Mouse (Mus musculus) E14TG2a.4 (cell line): Measurements from ENCODE around the gene Zc3h18.

ENCODE experiments used
- H3K27me3 ChIP-seq: 2 replicates; pipeline ENCODE4 v1.6.1; 2014; ENCODE audit warnings: low read length, control low read depth; ENCODE audit not compliant: insufficient read depth
- H3K36me3 ChIP-seq: 2 replicates; pipeline ENCODE4 v1.6.1; 2014; ENCODE audit warnings: low read length, control low read depth; ENCODE audit not compliant: insufficient read depth
- H3K4me1 ChIP-seq: replicated peaks from 2 replicates; pipeline ENCODE4 v1.6.1; 2014; ENCODE audit warnings: low read depth, low read length, control low read depth
- H3K4me3 ChIP-seq: replicated peaks from 2 replicates; pipeline ENCODE4 v1.5.1; 2014; ENCODE audit warnings: mild to moderate bottlenecking, low read length
- H3K9me3 ChIP-seq: 2 replicates; pipeline ENCODE4 v1.6.1; 2014; ENCODE audit warnings: low read length, control low read depth
- CTCF ChIP-seq: conservative IDR thresholded peaks from 2 replicates; pipeline ENCODE4 v1.5.1; 2014; ENCODE audit warnings: low read length
- NANOG ChIP-seq: IDR thresholded peaks from 2 replicates; pipeline ENCODE4 v1.6.1; 2014; ENCODE audit warnings: borderline replicate concordance, low read length, mixed read lengths
- POU5F1 ChIP-seq: IDR thresholded peaks from 2 replicates; pipeline ENCODE4 v1.6.1; 2014; ENCODE audit warnings: low read length, borderline replicate concordance

Zc3h18 gene

DNA sequence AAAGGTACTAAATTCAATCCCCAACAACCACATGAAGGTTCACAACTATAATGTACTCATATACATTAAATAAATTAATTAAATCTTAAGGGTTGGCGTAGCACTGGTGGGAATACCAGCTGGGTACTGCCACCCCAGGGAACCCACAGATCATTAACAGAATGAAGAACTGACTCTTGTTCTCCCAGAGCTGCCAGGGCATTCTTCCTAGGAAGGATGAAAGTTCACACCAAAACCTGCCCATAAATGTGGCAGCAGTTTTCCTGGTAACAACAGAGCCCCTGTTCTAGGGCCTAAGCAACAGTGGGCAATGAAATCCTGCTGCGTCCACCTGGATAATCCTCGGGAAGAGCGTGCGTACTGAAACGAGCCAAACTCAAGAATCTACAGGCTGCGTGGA is 65.9 kb downstream of the Zc3h18 start:
- Histone ChIP-seq H3K4me1 (peaks cover 72% of the 10 kb centered on the region), H3K27me3 (no peaks in the 10 kb centered on the region), H3K4me3 (peak overlapping the region; percentile 99), H3K9me3 (no peaks in the 10 kb centered on the region), H3K36me3 (peaks cover 36% of the 10 kb centered on the region)
- TF ChIP-seq CTCF: no peak

DNA sequence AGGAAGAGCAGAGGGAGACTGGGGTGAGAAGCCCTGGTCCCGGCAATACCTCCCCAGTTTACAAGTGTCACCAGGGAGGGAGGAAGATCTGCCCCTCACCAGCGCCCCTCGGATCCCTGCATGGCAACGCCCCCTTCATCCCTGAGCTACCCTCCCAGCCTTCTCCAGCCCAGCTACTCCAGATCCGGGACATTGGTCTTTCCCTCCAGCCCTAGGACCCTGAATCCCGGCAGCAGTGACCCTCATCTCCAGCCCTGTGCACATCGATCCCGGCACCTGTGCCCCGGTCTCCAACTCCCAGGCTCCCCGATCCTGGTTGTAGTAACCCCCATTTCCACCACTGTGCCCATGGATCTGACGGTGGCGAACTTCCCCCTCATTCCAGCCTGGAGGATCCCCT is 66.4 kb downstream of the Zc3h18 start:
- no peak for TF ChIP-seq CTCF
- TF ChIP-seq NANOG: no peak
- no peak for TF ChIP-seq POU5F1
- Histone ChIP-seq H3K36me3 (peaks cover 32% of the 10 kb centered on the region), H3K4me1 (peaks cover 68% of the 10 kb centered on the region), H3K27me3 (no peaks in the 10 kb centered on the region), H3K9me3 (no peaks in the 10 kb centered on the region), H3K4me3 (peak overlapping the region; percentile 99)

DNA sequence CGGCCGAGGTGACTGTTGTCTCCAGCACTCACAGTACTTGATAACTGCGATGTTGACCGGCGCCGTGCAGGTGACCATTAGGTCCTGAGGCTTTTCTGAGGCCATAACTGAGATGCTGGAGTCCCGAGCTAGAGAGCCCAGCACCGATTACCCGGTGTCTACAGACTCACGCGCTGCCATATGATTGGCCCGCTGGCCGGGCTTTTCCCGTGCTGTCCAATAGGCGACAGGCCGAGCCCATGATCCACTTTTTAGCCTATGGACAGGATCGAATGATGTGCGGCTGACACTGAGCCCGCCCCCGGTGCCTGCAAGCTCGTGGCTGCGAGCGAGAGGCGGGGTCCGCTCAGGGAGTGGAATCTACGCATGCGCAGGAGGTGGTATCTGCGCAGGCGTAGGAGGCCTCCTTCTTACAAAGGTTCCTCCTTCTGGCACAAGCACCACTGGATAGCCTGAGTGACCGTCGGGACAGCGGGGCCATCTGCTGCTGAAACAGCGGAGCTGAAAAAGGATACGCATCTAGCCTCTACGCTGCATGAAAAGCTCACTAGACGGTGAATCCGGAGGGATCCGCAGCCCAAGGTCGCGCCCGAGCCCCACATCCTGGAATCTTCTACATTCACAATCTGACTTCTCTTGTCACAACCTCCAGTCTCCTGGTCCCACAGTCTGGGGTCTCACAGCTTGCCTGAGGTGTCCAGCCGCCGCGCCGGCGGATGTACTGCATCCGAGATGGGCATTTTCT is 67.0 kb downstream of the Zc3h18 start, which contains the start of gene Mvd:
TSS of gene Mvd (minus strand) at position 161 of the 745 bp plus-strand sequence.
- Histone ChIP-seq H3K27me3 (peaks cover 4% of the 10 kb centered on the region; the same call in 1 of the 2 replicates), H3K4me3 (peak within 1 kb of the TSS; percentile 99), H3K4me1 (peaks cover 61% of the 10 kb centered on the region), H3K36me3 (peaks cover 25% of the 10 kb centered on the region), H3K9me3 (no peaks in the 10 kb centered on the region)
- no peak for TF ChIP-seq CTCF
- no peak for TF ChIP-seq NANOG
- TF ChIP-seq POU5F1: no peak

DNA sequence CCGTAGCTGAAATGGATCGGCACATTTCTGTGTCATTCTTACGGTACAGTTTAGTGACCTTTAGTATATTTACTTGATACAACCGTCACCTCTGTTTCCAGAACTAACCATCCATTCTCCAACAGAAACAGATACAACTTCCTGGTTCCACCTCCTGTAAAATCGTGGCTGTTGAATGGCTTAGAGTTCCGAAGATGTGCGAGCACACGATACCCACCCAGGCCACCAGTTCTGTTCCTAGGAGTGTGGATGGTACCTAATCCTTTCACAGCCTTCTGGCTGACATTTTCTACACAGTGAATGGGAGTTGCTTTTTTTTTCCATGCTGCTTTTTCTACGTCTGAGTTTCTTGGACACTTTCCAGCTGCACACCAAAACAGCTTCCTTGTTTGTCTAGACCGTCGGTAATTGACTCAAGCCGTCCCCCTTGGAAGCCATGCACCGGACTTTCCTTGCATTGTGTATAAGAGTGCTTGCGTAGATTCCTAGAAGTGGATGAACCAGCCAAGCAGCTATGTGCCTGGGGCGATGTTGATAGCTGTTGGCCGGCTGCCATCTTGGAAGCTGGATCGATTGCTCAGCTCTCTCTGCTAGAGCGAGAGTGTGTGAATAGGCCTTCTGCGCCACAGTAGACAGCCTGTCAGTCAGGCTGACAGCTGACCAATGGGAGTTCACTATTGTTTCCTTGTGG is 67.8 kb downstream of the Zc3h18 start:
- H3K4me1 ChIP-seq: peaks cover 53% of the 10 kb centered on the region
- H3K9me3 ChIP-seq: no peaks in the 10 kb centered on the region
- peak overlapping the region; percentile 99 for H3K4me3 ChIP-seq
- H3K27me3 ChIP-seq: peaks cover 9% of the 10 kb centered on the region; the same call in 1 of the 2 replicates
- TF ChIP-seq NANOG (peak; percentile 8; the same call in 1 of the 2 replicates), CTCF (no peak), POU5F1 (no peak)
- peaks cover 18% of the 10 kb centered on the region for H3K36me3 ChIP-seq

DNA sequence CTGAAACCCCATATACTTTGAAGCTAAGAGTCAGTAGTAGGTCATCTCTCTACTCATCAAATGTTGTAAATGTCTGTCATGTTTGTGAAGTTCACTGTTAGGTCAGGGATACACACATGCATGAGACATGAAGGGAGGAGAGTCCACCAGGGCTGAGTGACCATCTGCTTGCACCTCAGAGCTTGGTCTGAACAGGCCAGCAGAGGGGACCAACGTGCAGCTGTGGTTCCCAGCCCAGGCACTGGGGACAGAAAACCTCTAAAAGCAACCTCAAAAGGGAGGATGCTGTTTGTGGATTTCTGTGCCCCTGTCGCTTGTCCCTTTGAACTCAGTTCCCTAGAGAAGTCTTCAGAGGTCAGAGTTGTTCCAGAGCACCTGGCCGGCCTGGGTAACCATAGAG is 68.8 kb downstream of the Zc3h18 start:
- Histone ChIP-seq H3K9me3 (no peaks in the 10 kb centered on the region), H3K4me3 (no peak overlapping the region), H3K4me1 (peaks cover 43% of the 10 kb centered on the region), H3K36me3 (peaks cover 8% of the 10 kb centered on the region), H3K27me3 (peaks cover 9% of the 10 kb centered on the region; the same call in 1 of the 2 replicates)
- TF ChIP-seq POU5F1 (no peak), CTCF (no peak), NANOG (no peak)

DNA sequence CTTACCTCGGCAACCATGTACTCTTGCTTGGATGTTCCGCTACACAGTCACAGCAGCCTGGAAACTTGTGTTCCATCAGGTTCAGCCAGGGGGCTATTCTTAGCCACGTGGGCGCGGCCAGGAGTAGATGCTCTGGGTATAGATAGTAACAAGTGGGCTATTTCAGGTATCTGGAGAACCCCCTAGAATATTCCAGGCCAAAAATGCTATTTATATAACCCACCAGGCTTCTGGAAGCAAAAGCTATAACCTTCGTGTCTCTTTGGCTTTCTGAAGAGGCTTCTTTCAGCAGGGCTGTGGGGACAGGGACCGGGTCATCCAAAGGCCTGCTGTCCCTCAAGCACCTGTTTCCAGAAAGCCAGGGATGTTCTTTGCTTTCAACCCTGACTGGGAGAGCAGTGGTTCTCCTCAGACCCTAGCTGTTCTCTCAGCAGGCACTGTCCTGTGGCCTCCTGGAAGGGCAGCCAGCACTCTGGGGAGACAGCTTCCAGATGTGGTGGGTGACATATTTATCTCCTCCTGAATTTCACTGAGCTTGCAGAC is 74.8 kb downstream of the Zc3h18 start:
- no peak overlapping the region for H3K4me3 ChIP-seq
- no peak for TF ChIP-seq NANOG
- no peak for TF ChIP-seq POU5F1
- TF ChIP-seq CTCF: no peak
- H3K4me1 ChIP-seq: peaks cover 32% of the 10 kb centered on the region
- peaks cover 9% of the 10 kb centered on the region; the same call in 1 of the 2 replicates for H3K27me3 ChIP-seq
- no peaks in the 10 kb centered on the region for H3K9me3 ChIP-seq
- H3K36me3 ChIP-seq: peaks cover 24% of the 10 kb centered on the region

DNA sequence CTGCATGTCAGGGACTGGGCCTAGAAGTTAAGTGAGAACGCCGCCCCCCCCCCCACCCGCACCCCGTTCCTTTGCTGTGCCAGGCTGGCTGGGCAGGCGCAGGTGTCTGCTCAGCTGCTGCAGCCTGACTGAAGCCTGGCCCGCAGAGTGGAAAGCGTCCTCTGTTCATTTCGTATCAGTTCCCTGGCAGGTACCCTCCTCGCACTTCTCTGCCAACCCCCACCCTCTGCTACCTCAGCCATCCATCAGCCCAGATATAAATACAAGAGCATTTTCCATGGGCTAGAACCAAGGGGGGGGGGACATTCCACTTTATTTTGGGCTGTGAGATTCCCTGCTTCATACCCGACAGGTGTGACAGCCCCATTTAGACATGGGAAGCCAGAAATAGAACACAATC is 75.7 kb downstream of the Zc3h18 start:
- no peak overlapping the region for H3K4me3 ChIP-seq
- no peaks in the 10 kb centered on the region for H3K9me3 ChIP-seq
- H3K36me3 ChIP-seq: peaks cover 33% of the 10 kb centered on the region
- H3K4me1 ChIP-seq: peaks cover 32% of the 10 kb centered on the region
- peaks cover 12% of the 10 kb centered on the region; the same call in 1 of the 2 replicates for H3K27me3 ChIP-seq
- TF ChIP-seq POU5F1 (no peak), NANOG (no peak), CTCF (no peak)

DNA sequence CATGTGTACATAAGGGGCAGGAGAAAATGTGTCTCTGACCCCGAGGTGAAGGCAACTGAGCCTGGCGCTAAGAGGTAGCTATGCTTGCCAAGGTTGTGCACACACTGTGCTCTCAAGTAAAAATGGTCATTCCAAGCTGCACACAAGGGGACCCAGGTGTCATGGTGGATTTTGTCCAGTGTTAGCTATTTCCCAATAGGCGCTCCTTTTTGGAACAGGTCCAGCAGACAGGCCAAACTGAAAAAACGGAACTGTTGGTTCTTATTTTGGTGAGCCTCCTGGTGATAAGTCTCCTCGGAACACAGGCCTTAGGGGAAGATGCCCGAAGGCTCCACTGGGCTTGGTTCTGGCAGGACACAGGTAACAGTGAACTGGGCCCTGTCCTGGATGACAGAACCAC is 78.0 kb downstream of the Zc3h18 start:
- peaks cover 37% of the 10 kb centered on the region for H3K36me3 ChIP-seq
- H3K4me1 ChIP-seq: peaks cover 46% of the 10 kb centered on the region
- H3K4me3 ChIP-seq: no peak overlapping the region
- TF ChIP-seq NANOG (no peak), CTCF (no peak), POU5F1 (no peak)
- no peaks in the 10 kb centered on the region for H3K9me3 ChIP-seq
- peaks cover 11% of the 10 kb centered on the region for H3K27me3 ChIP-seq
